Mouse (Mus musculus): ENCODE results near the gene Prepl.

Prepl gene

DNA sequence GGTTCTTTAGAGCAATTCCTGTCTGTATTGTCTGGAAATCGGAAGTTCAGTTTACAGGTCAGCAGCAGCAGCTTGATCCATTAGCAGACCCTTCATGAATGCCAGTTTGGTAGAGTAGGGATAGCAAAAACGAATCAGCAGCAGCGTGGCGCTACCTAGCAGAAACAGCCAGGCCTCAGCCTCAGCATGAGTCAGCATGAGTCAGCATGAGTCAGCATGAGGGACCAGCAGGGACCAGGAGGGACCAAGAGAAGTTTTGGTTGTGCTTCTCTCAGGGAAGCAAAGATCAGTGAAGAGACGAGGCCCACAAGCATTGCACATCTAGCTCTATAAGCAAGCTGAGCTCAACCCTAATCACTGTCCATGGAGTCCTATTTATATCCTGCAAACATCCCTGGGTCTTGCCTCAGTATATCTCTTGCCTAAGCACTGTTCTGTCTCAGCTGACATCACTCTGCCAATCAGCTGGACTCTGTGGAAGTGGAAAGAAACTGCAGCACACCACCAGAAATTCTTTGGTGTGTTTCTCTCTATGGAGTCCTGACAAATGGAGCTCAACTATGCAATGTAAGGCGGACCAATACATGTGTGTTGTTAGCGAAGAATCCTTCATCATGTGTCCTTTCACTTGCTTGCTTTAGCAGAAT, 8.8 kb upstream of the Prepl start:
- Histone ChIP-seq H3K9me3 (ENCODE audit: low read length) (peaks cover 33% of the 10 kb centered on the region), H3K4me1 (replicated peaks; ENCODE audit: low read depth, low read length) (peaks cover 35% of the 10 kb centered on the region), H3K4me3 (replicated peaks; ENCODE audit: low read length) (no peak overlapping the region), H3K36me3 (ENCODE audit: insufficient read depth, low read length) (peaks cover 43% of the 10 kb centered on the region), H3K27me3 (ENCODE audit: insufficient read depth, low read length) (no peaks in the 10 kb centered on the region)
- TF ChIP-seq CTCF (conservative IDR thresholded peaks at IDR 0.05; ENCODE audit: low read length): no peak
- no peak for TF ChIP-seq POU5F1 (IDR thresholded peaks at IDR 0.05; ENCODE audit: borderline replicate concordance, low read length)
- no peak for TF ChIP-seq NANOG (IDR thresholded peaks at IDR 0.05; ENCODE audit: borderline replicate concordance, low read length)

DNA sequence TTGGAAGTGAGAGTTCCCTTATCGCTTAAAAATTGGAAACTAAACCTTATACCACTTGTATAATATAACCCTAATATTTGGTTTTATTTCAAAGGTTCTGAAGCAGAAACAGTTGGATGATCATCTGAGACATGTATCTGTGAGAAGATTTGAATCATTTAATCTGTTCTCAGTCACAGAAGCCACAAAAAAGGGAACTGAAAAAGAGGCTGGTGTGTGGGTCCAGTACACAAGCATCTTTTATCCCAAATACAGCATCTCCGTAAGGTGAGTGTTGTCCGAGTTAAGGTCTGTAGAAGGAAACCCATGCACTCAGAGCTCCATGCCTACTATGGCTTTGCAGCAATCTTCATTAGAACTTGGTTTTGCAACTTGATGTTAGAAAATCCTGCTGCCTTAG, 6.4 kb upstream of the Prepl start:
- Histone ChIP-seq H3K27me3 (ENCODE audit: insufficient read depth, low read length) (no peaks in the 10 kb centered on the region), H3K4me3 (replicated peaks; ENCODE audit: low read length) (no peak overlapping the region), H3K36me3 (ENCODE audit: insufficient read depth, low read length) (peaks cover 43% of the 10 kb centered on the region), H3K9me3 (ENCODE audit: low read length) (peaks cover 33% of the 10 kb centered on the region), H3K4me1 (replicated peaks; ENCODE audit: low read depth, low read length) (peaks cover 20% of the 10 kb centered on the region)
- TF ChIP-seq CTCF (conservative IDR thresholded peaks at IDR 0.05; ENCODE audit: low read length) (no peak), NANOG (IDR thresholded peaks at IDR 0.05; ENCODE audit: borderline replicate concordance, low read length) (no peak), POU5F1 (IDR thresholded peaks at IDR 0.05; ENCODE audit: borderline replicate concordance, low read length) (no peak)

DNA sequence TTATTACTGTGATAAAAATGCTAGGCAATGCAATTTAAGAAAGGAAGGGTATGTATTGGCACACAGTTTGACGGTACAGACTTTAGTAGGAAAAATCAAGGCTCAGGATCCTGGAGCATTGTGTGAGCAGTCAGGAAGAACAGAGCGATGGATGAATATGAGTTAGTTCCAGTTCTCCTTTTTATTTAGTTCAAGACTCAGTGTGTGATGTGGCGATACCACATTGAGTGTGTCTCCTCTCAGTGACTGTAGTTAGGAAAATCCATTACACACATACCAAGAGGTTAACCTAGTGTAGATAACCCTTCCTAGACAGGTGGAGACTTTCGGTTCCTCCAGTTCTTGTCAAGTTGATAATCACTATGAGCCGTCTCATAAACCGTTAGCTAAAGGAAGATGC, 1.7 kb upstream of the Prepl start:
- Histone ChIP-seq H3K4me1 (replicated peaks; ENCODE audit: low read depth, low read length) (peaks cover 25% of the 10 kb centered on the region), H3K36me3 (ENCODE audit: insufficient read depth, low read length) (peaks cover 10% of the 10 kb centered on the region), H3K4me3 (replicated peaks; ENCODE audit: low read length) (peak overlapping the region; percentile 99), H3K27me3 (ENCODE audit: insufficient read depth, low read length) (no peaks in the 10 kb centered on the region), H3K9me3 (ENCODE audit: low read length) (no peaks in the 10 kb centered on the region)
- TF ChIP-seq CTCF (conservative IDR thresholded peaks at IDR 0.05; ENCODE audit: low read length) (no peak), POU5F1 (IDR thresholded peaks at IDR 0.05; ENCODE audit: borderline replicate concordance, low read length) (no peak), NANOG (IDR thresholded peaks at IDR 0.05; ENCODE audit: borderline replicate concordance, low read length) (no peak)

DNA sequence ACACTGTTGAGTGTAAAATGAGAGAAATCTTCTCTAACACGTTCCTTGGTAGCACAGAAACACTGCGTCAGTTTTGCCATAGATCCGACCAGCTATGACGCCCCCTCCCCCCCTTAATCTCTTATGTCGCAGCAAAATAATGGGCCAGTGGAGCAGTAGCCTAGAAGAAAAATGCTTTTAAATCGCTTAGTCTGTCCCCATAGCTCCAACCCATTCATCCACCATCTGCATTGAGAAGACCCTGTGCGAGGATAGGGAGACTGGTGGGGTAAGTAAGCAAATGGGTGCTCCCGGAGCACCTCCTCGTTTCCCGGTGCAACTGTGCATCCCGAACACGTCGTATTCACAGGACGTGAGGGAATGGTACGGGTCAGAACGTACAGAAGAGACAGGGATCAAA, 420 bp downstream of the Prepl start:
- Histone ChIP-seq H3K4me3 (replicated peaks; ENCODE audit: low read length) (peak overlapping the region; percentile 99), H3K27me3 (ENCODE audit: insufficient read depth, low read length) (no peaks in the 10 kb centered on the region), H3K9me3 (ENCODE audit: low read length) (no peaks in the 10 kb centered on the region), H3K36me3 (ENCODE audit: insufficient read depth, low read length) (no peaks in the 10 kb centered on the region), H3K4me1 (replicated peaks; ENCODE audit: low read depth, low read length) (peaks cover 25% of the 10 kb centered on the region)
- TF ChIP-seq NANOG (IDR thresholded peaks at IDR 0.05; ENCODE audit: borderline replicate concordance, low read length): no peak
- TF ChIP-seq POU5F1 (IDR thresholded peaks at IDR 0.05; ENCODE audit: borderline replicate concordance, low read length): no peak
- no peak for TF ChIP-seq CTCF (conservative IDR thresholded peaks at IDR 0.05; ENCODE audit: low read length)

DNA sequence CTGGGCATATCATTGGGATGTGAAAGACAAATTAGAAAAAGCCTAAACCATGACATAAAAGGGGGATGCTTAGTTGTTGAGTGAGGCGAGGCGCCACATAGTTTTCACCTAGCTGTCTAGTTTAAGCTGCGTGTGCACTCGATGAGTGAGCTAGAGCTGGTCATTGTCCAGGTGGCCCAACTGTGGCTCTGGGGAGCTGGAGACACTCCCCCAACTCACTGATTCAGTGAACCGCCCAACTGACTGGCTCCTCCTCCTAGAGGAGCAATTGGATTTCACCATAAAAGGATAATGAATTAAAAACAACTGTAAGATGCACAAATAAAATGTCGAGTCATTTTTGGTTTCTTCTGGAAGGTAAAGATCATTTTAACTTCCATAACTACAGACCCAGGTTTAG, 1.0 kb downstream of the Prepl start:
- TF ChIP-seq CTCF (conservative IDR thresholded peaks at IDR 0.05; ENCODE audit: low read length): no peak
- TF ChIP-seq NANOG (IDR thresholded peaks at IDR 0.05; ENCODE audit: borderline replicate concordance, low read length): no peak
- no peak for TF ChIP-seq POU5F1 (IDR thresholded peaks at IDR 0.05; ENCODE audit: borderline replicate concordance, low read length)
- H3K36me3 ChIP-seq (ENCODE audit: insufficient read depth, low read length): no peaks in the 10 kb centered on the region
- H3K9me3 ChIP-seq (ENCODE audit: low read length): no peaks in the 10 kb centered on the region
- no peaks in the 10 kb centered on the region for H3K27me3 ChIP-seq (ENCODE audit: insufficient read depth, low read length)
- H3K4me1 ChIP-seq (replicated peaks; ENCODE audit: low read depth, low read length): peaks cover 27% of the 10 kb centered on the region
- peak overlapping the region; percentile 99 for H3K4me3 ChIP-seq (replicated peaks; ENCODE audit: low read length)

DNA sequence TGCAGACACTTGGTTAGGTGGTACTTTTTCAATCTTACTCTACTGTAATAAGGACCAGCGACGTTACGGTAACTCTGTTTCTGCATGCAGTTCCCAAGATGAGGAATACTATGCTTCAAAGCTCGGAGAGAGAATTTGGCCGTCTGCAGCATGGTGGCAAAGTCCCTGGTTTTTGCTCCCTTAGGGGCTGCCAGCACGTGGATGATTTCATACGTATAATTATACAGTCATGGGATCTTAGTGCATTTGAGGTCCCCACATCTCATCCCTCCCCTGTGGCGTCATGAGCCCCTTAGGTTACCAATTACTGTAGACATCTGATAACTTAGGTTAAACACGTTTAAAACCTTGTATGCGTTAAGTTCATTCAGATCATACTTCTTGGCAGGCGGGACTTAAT, 1.6 kb downstream of the Prepl start:
- H3K27me3 ChIP-seq (ENCODE audit: insufficient read depth, low read length): no peaks in the 10 kb centered on the region
- H3K4me1 ChIP-seq (replicated peaks; ENCODE audit: low read depth, low read length): peaks cover 32% of the 10 kb centered on the region
- no peak overlapping the region for H3K4me3 ChIP-seq (replicated peaks; ENCODE audit: low read length)
- no peaks in the 10 kb centered on the region for H3K36me3 ChIP-seq (ENCODE audit: insufficient read depth, low read length)
- no peak for TF ChIP-seq POU5F1 (IDR thresholded peaks at IDR 0.05; ENCODE audit: borderline replicate concordance, low read length)
- no peak for TF ChIP-seq CTCF (conservative IDR thresholded peaks at IDR 0.05; ENCODE audit: low read length)
- no peak for TF ChIP-seq NANOG (IDR thresholded peaks at IDR 0.05; ENCODE audit: borderline replicate concordance, low read length)
- no peaks in the 10 kb centered on the region for H3K9me3 ChIP-seq (ENCODE audit: low read length)

DNA sequence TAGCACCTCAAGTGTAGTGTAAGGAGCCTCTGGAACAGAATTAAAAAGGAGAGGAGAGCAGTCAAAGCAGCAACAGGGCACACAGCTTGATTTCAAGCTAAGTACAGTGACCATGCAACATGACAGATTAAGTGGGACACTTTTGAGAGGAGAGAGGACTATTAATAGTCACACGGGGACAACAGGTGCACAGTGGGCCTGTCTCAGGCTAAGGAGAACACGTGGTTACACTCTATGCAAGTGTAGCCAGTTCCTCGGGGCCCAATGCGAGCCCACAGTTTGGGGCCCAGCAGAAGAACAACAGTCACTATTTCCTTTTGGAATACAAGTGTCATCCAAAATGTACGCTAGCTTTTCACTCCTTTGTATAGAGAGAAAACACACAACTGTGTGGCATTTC, 2.5 kb downstream of the Prepl start:
- Histone ChIP-seq H3K27me3 (ENCODE audit: insufficient read depth, low read length) (no peaks in the 10 kb centered on the region), H3K9me3 (ENCODE audit: low read length) (no peaks in the 10 kb centered on the region), H3K4me3 (replicated peaks; ENCODE audit: low read length) (no peak overlapping the region), H3K4me1 (replicated peaks; ENCODE audit: low read depth, low read length) (peaks cover 38% of the 10 kb centered on the region), H3K36me3 (ENCODE audit: insufficient read depth, low read length) (peaks cover 4% of the 10 kb centered on the region)
- TF ChIP-seq CTCF (conservative IDR thresholded peaks at IDR 0.05; ENCODE audit: low read length) (no peak), POU5F1 (IDR thresholded peaks at IDR 0.05; ENCODE audit: borderline replicate concordance, low read length) (no peak), NANOG (IDR thresholded peaks at IDR 0.05; ENCODE audit: borderline replicate concordance, low read length) (no peak)

DNA sequence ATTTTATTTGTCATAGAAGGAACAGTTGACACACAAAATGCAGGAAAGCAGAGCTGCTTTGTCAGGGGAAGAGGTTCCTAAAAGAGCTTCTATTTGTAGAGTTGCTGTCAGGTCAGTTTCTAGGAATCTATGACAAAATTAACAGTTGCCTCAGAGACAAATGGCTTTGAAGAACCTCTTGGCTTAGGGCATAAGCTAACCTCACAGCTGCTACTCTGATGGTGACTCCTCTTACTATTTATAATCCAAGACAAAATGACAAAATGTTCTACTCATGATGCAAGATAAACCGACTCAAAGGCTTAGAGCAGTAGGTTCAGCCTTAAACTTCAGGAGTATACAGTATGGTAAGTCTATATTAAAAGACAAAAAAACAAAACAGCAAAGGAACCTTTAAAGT, 3.5 kb downstream of the Prepl start:
- Histone ChIP-seq H3K4me3 (replicated peaks; ENCODE audit: low read length) (no peak overlapping the region), H3K4me1 (replicated peaks; ENCODE audit: low read depth, low read length) (peaks cover 33% of the 10 kb centered on the region), H3K36me3 (ENCODE audit: insufficient read depth, low read length) (peaks cover 4% of the 10 kb centered on the region), H3K9me3 (ENCODE audit: low read length) (no peaks in the 10 kb centered on the region), H3K27me3 (ENCODE audit: insufficient read depth, low read length) (no peaks in the 10 kb centered on the region)
- TF ChIP-seq POU5F1 (IDR thresholded peaks at IDR 0.05; ENCODE audit: borderline replicate concordance, low read length) (no peak), CTCF (conservative IDR thresholded peaks at IDR 0.05; ENCODE audit: low read length) (no peak), NANOG (IDR thresholded peaks at IDR 0.05; ENCODE audit: borderline replicate concordance, low read length) (no peak)

DNA sequence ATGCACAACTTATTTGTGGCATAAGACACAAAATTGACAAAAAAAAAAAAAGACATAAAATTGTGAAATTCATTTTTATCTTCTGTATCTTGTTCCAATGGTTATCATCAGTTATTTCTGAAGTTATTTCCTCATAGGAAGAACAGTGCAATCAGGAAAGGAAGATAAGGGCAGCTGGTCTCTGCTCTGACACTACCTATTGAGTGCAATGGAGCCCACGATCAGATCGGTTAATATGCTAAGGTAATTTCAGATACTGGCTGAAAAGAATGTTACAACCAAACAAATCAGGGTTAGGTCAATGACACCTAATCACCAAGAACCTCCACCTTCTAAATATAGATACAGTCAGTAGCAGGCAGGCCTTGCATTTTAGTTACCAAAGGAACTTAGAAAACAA, 4.7 kb downstream of the Prepl start:
- H3K4me3 ChIP-seq (replicated peaks; ENCODE audit: low read length): no peak overlapping the region
- no peaks in the 10 kb centered on the region for H3K9me3 ChIP-seq (ENCODE audit: low read length)
- TF ChIP-seq CTCF (conservative IDR thresholded peaks at IDR 0.05; ENCODE audit: low read length) (no peak), POU5F1 (IDR thresholded peaks at IDR 0.05; ENCODE audit: borderline replicate concordance, low read length) (no peak)
- no peaks in the 10 kb centered on the region for H3K27me3 ChIP-seq (ENCODE audit: insufficient read depth, low read length)
- peaks cover 35% of the 10 kb centered on the region for H3K4me1 ChIP-seq (replicated peaks; ENCODE audit: low read depth, low read length)
- peaks cover 12% of the 10 kb centered on the region for H3K36me3 ChIP-seq (ENCODE audit: insufficient read depth, low read length)
